Mouse (Mus musculus): ENCODE data around the gene Slc25a45.

Gene Slc25a45

DNA sequence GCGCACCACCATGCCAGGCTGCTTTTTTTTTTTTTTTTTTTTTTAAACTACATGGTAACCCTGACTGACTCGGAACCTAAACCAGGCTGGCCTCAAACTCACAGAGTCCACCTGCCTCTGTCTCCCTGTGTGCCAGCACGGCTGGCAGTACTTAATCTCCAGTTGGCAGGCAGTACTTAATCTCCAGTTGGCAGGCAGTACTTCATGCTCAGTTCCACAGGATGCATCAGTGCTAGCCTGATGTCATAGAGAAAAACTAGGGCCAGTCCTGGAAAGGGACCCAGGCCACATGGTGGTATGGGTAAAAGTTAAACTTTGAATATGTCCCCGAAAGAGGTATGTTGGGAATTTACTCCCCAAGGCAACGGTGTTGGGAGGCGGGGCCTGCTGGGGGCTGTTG lies 50.5 kb downstream of the Slc25a45 start:
- DNase-seq (ENCODE audit: low spot score in 2 of 2), result no peak

DNA sequence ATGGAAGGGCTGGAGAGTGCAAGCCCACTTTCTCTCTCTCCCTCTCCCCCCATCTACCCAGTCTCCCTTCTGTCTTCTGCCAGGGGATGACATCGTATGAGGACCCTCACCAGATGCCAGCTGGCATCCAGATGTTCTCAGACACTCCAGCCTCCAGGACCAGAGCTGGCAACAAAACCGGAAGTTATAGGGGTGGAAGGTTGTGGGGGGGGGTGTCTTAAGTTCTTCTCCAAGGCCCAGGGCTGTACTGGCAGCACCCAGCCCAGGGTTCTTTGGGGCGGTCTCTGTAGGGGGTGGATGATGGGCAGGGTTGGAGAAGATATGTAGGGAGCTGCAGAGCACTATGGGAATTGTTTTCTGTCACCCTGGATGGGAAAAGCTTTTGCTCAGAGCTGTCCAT lies 50.9 kb downstream of the Slc25a45 start:
- no peak for DNase-seq (ENCODE audit: low spot score in 2 of 2)

DNA sequence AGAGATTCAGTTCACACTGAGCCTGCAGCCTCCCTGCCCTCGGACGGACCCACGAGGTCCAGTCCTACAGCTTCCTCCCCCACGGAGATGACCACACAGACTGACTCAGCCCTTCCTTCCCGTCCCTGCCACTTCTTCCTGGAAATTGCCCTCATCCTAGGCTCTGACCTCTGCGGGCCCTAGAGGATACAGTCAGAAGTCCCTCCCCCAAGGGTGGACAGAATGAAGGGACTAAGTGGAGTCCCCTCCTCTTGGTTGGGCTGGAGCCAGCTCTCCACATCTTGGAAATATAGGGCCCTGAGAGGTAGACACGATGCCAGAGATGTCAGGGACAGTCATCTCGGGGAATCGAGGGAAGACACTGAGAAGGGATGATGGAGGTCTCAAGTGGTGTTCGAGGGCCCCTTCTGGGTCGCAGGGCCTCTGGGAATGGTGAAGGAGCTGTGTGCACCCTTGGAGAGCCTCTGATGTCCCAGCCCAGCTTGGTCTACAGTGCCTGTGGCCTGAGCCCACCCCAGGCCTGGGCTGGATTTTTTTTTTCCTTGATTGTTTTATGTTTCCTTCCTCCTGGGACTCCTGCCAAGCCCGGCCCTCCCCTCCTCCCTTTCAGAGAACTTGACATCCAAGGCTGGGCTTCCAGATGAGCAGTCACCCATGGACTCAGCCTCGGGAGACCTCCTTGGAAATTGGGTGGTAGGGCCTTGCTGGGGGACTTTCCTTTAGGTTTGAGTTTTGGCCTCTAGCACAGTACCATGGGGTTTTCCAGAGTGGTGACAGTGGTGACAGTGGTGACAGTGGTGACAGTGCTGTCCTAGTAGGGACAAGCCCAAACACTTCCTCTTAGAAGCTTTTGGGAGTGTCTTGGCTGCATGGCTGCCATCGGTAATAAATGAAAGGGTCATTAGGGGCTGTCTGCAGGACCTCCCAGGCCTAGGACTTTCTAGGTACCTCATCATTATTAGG lies 52.3 kb downstream of the Slc25a45 start:
- no peak for DNase-seq (ENCODE audit: low spot score in 2 of 2)

DNA sequence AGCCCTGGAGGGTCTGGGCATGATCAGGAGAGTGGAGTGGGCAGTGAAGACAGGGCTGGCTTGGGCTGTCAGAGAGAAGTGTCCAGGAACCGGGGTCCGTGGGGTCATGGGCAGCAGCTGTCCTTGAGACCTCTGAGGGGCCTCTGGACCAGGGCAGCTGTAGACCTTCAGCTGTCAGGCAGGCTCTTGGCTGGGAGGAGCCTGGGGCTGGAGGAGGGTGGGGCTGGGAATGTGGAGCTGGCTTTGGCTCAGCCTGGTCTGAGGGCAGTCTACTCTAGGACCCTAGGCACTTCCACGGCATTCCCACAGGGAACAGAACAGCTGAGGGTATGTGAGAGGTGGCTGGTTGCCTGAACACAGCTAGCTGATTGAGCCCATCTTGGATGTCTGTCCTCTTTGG lies 57.7 kb downstream of the Slc25a45 start:
- no peak for DNase-seq (ENCODE audit: low spot score in 2 of 2)
